Mouse (Mus musculus): ENCODE measurements around the gene Ccdc186.

DNA sequence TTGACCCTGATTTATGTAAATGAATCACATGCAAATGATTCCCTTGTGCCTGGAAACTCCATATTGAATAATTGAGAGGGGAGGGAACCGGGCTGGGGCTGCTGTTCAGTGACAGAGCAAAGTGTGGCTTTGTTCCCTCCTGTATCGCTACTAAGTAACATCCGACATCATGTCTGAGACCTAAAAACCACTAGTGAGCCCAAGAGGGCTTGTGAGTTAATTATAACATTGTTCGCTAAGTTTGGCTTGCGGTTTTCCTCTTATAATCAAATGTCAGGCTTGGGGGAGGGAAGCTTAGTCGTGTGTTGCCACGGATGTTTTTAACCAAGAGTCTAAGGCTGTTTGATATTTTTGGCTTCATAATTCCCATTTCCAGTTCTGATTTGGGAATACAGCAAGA lies 49.8 kb downstream of the Ccdc186 start:
- TF ChIP-seq CTCF (IDR thresholded peaks at IDR 0.05; ENCODE audit: low read depth) (no peak), EP300 (IDR thresholded peaks at IDR 0.05; ENCODE audit: low read depth) (no peak)

Data from heart, postnatal 0 days (tissue).